Mouse (Mus musculus) spleen, embryonic (tissue): Measurements from ENCODE around the gene Sarnp.
"Not testable (repeated sequence)": the region's sequence is repeated elsewhere in the genome, so short reads cannot be mapped to it uniquely, and the experiment has no call there.

Experiments used
- CTCF ChIA-PET: fragments of 350-600 bp; sonication (Branson Sonifier 250); formaldehyde crosslinking; loops from one replicate; lab custom pipeline; 2022; lab: Charles Lee

The Sarnp gene

GRCm38 (mm10) chr10:128807018-128807417 lies 10.1 kb upstream of the Sarnp start:
- CTCF ChIA-PET = no interaction called here

GRCm38 (mm10) chr10:128820217-128820616 lies 3.1 kb downstream of the Sarnp start:
- CTCF ChIA-PET = no interaction called here

GRCm38 (mm10) chr10:128821358-128822056 lies 4.4 kb downstream of the Sarnp start, which contains the start of gene Ormdl2:
TSS of gene Ormdl2 (minus strand) at chr10:128821645.
- CTCF ChIA-PET = no interaction called here

GRCm38 (mm10) chr10:128822135-128822534 lies 5.0 kb downstream of the Sarnp start:
- CTCF ChIA-PET = no interaction called here

GRCm38 (mm10) chr10:128823087-128823486 lies 6.0 kb downstream of the Sarnp start:
- CTCF ChIA-PET = not testable (repeated sequence)

GRCm38 (mm10) chr10:128823821-128824220 lies 6.7 kb downstream of the Sarnp start:
- CTCF ChIA-PET = interaction anchor here (0.7 kb wide), 1 partner anchor 172 kb away, joined by 5 read pairs; no protein-coding TSS in a partner anchor

GRCm38 (mm10) chr10:128837400-128837799 lies 20.3 kb downstream of the Sarnp start:
- CTCF ChIA-PET = interaction anchor here (1.0 kb wide), 1 partner anchor 33 kb away, joined by 3 read pairs; no protein-coding TSS in a partner anchor

GRCm38 (mm10) chr10:128839434-128839833 lies 22.3 kb downstream of the Sarnp start:
- CTCF ChIA-PET = no interaction called here

GRCm38 (mm10) chr10:128840612-128841011 lies 23.5 kb downstream of the Sarnp start:
- CTCF ChIA-PET = no interaction called here

GRCm38 (mm10) chr10:128843260-128843659 lies 26.1 kb downstream of the Sarnp start:
- CTCF ChIA-PET = interaction anchor here (0.6 to 0.7 kb wide), 2 partner anchors 38 to 76 kb away, joined by 3 read pairs; no protein-coding TSS in a partner anchor

- CTCF ChIA-PET = interaction anchor here (0.5 to 1.0 kb wide), 2 partner anchors 51 to 1943 kb away, joined by 3 to 6 read pairs; no protein-coding TSS in a partner anchor
Observed at GRCm38 (mm10) chr10:128845516-128845915, 28.4 kb downstream of the Sarnp start.

- CTCF ChIA-PET = no interaction called here
Observed at GRCm38 (mm10) chr10:128846664-128847063, 29.5 kb downstream of the Sarnp start.

- CTCF ChIA-PET = no interaction called here
Observed at GRCm38 (mm10) chr10:128848426-128848825, 31.3 kb downstream of the Sarnp start.

- CTCF ChIA-PET = interaction anchor here (0.8 kb wide), 1 partner anchor 46 kb away, joined by 21 read pairs; no protein-coding TSS in a partner anchor
Observed at GRCm38 (mm10) chr10:128850339-128850738, 33.2 kb downstream of the Sarnp start.

- CTCF ChIA-PET = interaction anchor here (0.7 kb wide), 1 partner anchor 11 kb away, joined by 6 read pairs; no protein-coding TSS in a partner anchor
Observed at GRCm38 (mm10) chr10:128861176-128861575, 44.0 kb downstream of the Sarnp start.

GRCm38 (mm10) chr10:128866042-128866441 lies 48.9 kb downstream of the Sarnp start:
- CTCF ChIA-PET = interaction anchor here (0.6 to 0.7 kb wide), 3 partner anchors 12 to 497 kb away, joined by 3 to 4 read pairs (median 4); partner anchors contain the start of gene Coq10a

GRCm38 (mm10) chr10:128866518-128866917 lies 49.4 kb downstream of the Sarnp start:
- CTCF ChIA-PET = interaction anchor here (0.7 kb wide), 1 partner anchor 498 kb away, joined by 4 read pairs; the partner anchor contains the start of gene Coq10a

- CTCF ChIA-PET = interaction anchor here (0.7 to 1.6 kb wide), 2 partner anchors 12 to 33 kb away, joined by 3 to 5 read pairs; no protein-coding TSS in a partner anchor
Observed at GRCm38 (mm10) chr10:128870341-128870740, 53.2 kb downstream of the Sarnp start.

GRCm38 (mm10) chr10:128878291-128878690 lies 61.2 kb downstream of the Sarnp start:
- CTCF ChIA-PET = interaction anchor here (0.6 to 0.7 kb wide), 2 partner anchors 17 to 131 kb away, joined by 6 to 14 read pairs; no protein-coding TSS in a partner anchor

- CTCF ChIA-PET = interaction anchor here (0.6 kb wide), 1 partner anchor 132 kb away, joined by 14 read pairs; no protein-coding TSS in a partner anchor
Observed at GRCm38 (mm10) chr10:128878811-128879210, 61.7 kb downstream of the Sarnp start.

- CTCF ChIA-PET = interaction anchor here (1.3 kb wide), 1 partner anchor 11 kb away, joined by 5 read pairs; no protein-coding TSS in a partner anchor
Observed at GRCm38 (mm10) chr10:128882067-128882466, 64.9 kb downstream of the Sarnp start.
